Mouse (Mus musculus) frontal cortex, postnatal 10 days (tissue): ENCODE data around the gene Fastkd5.
"Not testable (repeated sequence)": the region's sequence is repeated elsewhere in the genome, so short reads cannot be mapped to it uniquely, and the experiment has no call there.

Source experiments
- DNase-seq, 2 experiments: peaks; one replicate each; pipeline ENCODE4 v3.0.0; 2022; ENCODE audit warnings: low spot score in 2 of 2, mixed read lengths in 1 of 2

Gene Fastkd5

GRCm38 (mm10) chr2:130577021-130577420 lies 52.8 kb downstream of the Fastkd5 start:
- DNase-seq, result no peak

- DNase-seq, result not testable (repeated sequence)
These were observed 53.3 kb downstream of the Fastkd5 start for GRCm38 (mm10) chr2:130576564-130576963.

GRCm38 (mm10) chr2:130575873-130576272 lies 54.0 kb downstream of the Fastkd5 start, which contains the start of gene Oxt:
Oxt (plus strand) TSS chr2:130576173.
- DNase-seq, result no peak

GRCm38 (mm10) chr2:130574960-130575359 lies 54.9 kb downstream of the Fastkd5 start:
- no peak for DNase-seq

GRCm38 (mm10) chr2:130569926-130570325 lies 59.9 kb downstream of the Fastkd5 start:
- DNase-seq, result no peak

- DNase-seq, result no peak
These were observed 60.9 kb downstream of the Fastkd5 start for GRCm38 (mm10) chr2:130568921-130569320.

GRCm38 (mm10) chr2:130564983-130565382 lies 64.8 kb downstream of the Fastkd5 start:
- no peak for DNase-seq

GRCm38 (mm10) chr2:130564063-130564462 lies 65.8 kb downstream of the Fastkd5 start:
- no peak for DNase-seq
